8 mouse cellular contexts compared by ENCODE assay signal in the genomic region with DNA sequence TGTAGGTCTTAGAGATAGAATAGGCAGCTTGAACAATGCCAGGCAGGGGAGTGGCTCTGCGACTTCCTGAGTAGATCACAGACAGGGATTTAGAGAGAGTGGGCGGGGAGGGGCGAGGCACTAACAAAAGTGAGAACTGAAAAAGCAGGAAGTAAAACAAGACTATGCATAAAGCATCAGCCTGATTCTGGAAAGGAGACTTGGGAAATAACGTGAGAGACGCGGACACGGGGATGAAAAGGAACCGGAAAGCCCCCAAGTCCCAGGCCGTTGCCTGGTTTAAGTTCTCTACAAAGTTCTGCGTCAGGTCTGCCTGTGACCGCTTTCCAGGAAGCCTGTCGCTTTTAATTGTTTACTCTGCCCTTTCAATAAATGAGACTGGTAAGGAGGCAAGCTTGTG.
DNase-seq lines count a peak whose midpoint lies in the region; ATAC-seq and TF ChIP-seq lines count a peak whose summit lies in the region.

No protein-coding gene starts in this region.

- peak overlapping the region; percentile 53 for H3K4me2 ChIP-seq in heart, embryonic 12.5 days
- H3K4me2 ChIP-seq in kidney, embryonic 14.5 days (replicated peaks; ENCODE audit: low read depth, low read length) = peak overlapping the region; percentile 38

- no peaks in the 10 kb centered on the region for H3K27me3 ChIP-seq in E14TG2a.4 (ENCODE audit: insufficient read depth, low read length)
- no peaks in the 10 kb centered on the region for H3K27me3 ChIP-seq in heart, embryonic 12.5 days (replicated peaks)
- H3K27me3 ChIP-seq in kidney, embryonic 14.5 days (ENCODE audit: control insufficient read depth, insufficient read depth, low read length) = no peaks in the 10 kb centered on the region

- H3K27ac ChIP-seq in brown adipose tissue, adult 24 weeks (replicated peaks; ENCODE audit: low read depth, low read length) = peak overlapping the region; percentile 55
- H3K27ac ChIP-seq in heart, embryonic 12.5 days (ENCODE audit: poor library complexity, severe bottlenecking) = no peak overlapping the region; the same call in 1 of the 2 replicates
- H3K27ac ChIP-seq in kidney, embryonic 14.5 days (ENCODE audit: low read depth, low read length) = no peak overlapping the region

- peak overlapping the region; percentile 51 for H3K4me3 ChIP-seq in E14TG2a.4 (replicated peaks; ENCODE audit: low read length)
- peak overlapping the region; percentile 33 for H3K4me3 ChIP-seq in brown adipose tissue, adult 24 weeks (ENCODE audit: insufficient read depth, low read depth, low read length)
- H3K4me3 ChIP-seq in heart, embryonic 12.5 days = peak overlapping the region; percentile 27
- peak overlapping the region; percentile 24 for H3K4me3 ChIP-seq in kidney, embryonic 14.5 days (ENCODE audit: low read length)

- peaks cover 46% of the 10 kb centered on the region for H3K4me1 ChIP-seq in E14TG2a.4 (replicated peaks; ENCODE audit: low read depth, low read length)
- H3K4me1 ChIP-seq in brown adipose tissue, adult 24 weeks (ENCODE audit: control insufficient read depth, insufficient read depth, insufficient read length, low read length) = no peaks in the 10 kb centered on the region; the same call in 1 of the 2 replicates
- H3K4me1 ChIP-seq in heart, embryonic 12.5 days (replicated peaks) = 0 out of 2 replicates have a peak, but pooled peaks cover 4% of the 10 kb centered on the region
- no peaks in the 10 kb centered on the region for H3K4me1 ChIP-seq in kidney, embryonic 14.5 days (ENCODE audit: control insufficient read depth, insufficient read depth, low read length)

- no peak for TF ChIP-seq CTCF in E14TG2a.4 (conservative IDR thresholded peaks at IDR 0.05; ENCODE audit: low read length)

- 19% methylated on average over 12 of the region's 12 CpGs for WGBS in heart, embryonic 12.5 days
- 17% methylated on average over 12 of the region's 12 CpGs for WGBS in kidney, embryonic 14.5 days

- H3K9ac ChIP-seq in heart, embryonic 12.5 days = no peak overlapping the region
- peak overlapping the region; percentile 23; the same call in 1 of the 2 replicates for H3K9ac ChIP-seq in kidney, embryonic 14.5 days (ENCODE audit: low read depth, low read length)

- no peaks in the 10 kb centered on the region for H3K36me3 ChIP-seq in E14TG2a.4 (ENCODE audit: insufficient read depth, low read length)
- no peaks in the 10 kb centered on the region for H3K36me3 ChIP-seq in heart, embryonic 12.5 days
- no peaks in the 10 kb centered on the region for H3K36me3 ChIP-seq in kidney, embryonic 14.5 days (ENCODE audit: control insufficient read depth, insufficient read depth, low read length)

- H3K9me3 ChIP-seq in E14TG2a.4 (ENCODE audit: low read length) = peaks cover 16% of the 10 kb centered on the region
- H3K9me3 ChIP-seq in heart, embryonic 12.5 days (replicated peaks) = no peaks in the 10 kb centered on the region
- no peaks in the 10 kb centered on the region for H3K9me3 ChIP-seq in kidney, embryonic 14.5 days (ENCODE audit: control insufficient read depth, low read length)

- DNase-seq in lung, postnatal 25 days (ENCODE audit: low spot score) = peak; percentile 81
- peak; percentile 4 for DNase-seq in spleen, adult 12 weeks (ENCODE audit: low spot score)
- no peak for DNase-seq in left cerebral cortex, adult 11 months (ENCODE audit: low spot score)
- DNase-seq in left cerebral cortex, adult 8-10 months (ENCODE audit: low spot score in 2 of 2) = no peak

- peak; percentile 45; the same call in 1 of the 2 replicates for ATAC-seq in heart, embryonic 12.5 days (ENCODE audit: insufficient number of reproducible peaks, low FRiP score)
- no peak for ATAC-seq in kidney, embryonic 14.5 days (ENCODE audit: low FRiP score, low TSS enrichment)

Comparison
In these comparisons a context has a peak if more than half of its experiments do, and no peak if none do; other contexts are left out.
1. DNase-seq: peak in lung, postnatal 25 days (single experiment) and spleen, adult 12 weeks (single experiment); none in left cerebral cortex, adult 11 months (single experiment) and left cerebral cortex, adult 8-10 months (0 of 2).
2. Peak in every context shown above with its lines, with median percentiles within 50 percentile points of each other: H3K4me3 ChIP-seq.